Mouse (Mus musculus): ENCODE measurements at regions not wholly inside any gene's neighbourhood (a gene's known extent, or its start where the extent isn't known, plus 50 kb on each side); places are given as distances from the start of the nearest gene placed in this dataset.

DNA sequence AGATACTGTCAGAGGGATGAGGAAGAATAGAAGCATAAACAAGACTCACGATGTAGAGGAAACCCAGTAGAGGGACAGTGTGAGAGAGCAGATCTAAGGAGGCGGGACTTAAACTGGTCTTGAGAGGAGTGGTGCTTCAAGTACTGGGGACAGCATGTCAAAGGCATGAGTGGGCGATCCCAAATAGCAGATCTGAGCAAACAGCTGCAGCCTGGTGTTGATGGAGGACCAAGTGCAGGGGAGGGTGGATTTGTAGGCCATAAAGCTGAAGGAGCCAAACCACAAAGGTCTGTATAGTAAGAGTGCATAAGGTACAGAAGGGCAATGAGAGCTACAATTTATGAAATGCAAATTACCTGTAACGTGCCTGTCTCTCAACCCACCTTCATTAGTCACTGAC, 69.4 kb upstream of the Teddm2 start:
- TF ChIP-seq EP300 (IDR thresholded peaks at IDR 0.05; ENCODE audit: low read depth) (no peak), CTCF (IDR thresholded peaks at IDR 0.05; ENCODE audit: low read depth) (no peak)

Measured in heart, postnatal 0 days (tissue).